Mouse (Mus musculus) spleen, adult 2 months (tissue): Measurements from ENCODE around the gene Mtrex. TPM values are rescaled to one million over a fixed set of nuclear protein-coding genes. Genes with fewer than 3 reads are reported as not detected.

Source experiments
- DNase-seq, 2 experiments: peaks; one replicate each; pipeline versions ENCODE4 v3.0.0 to v3.0.0-alpha.2; 2012 to 2021; ENCODE audit warnings: low spot score in 2 of 2, low read depth in 1 of 2
- H3K27ac ChIP-seq: fragments of 200-500 bp; 2 replicates; pipeline ENCODE4 v1.5.1; 2012; ENCODE audit warnings: low read length, inconsistent platforms; ENCODE audit not compliant: insufficient read depth
- H3K27me3 ChIP-seq: fragments of 200-500 bp; 2 replicates; pipeline ENCODE4 v1.6.1; 2012; ENCODE audit warnings: mild to moderate bottlenecking, moderate library complexity, low read length, inconsistent platforms; ENCODE audit not compliant: control insufficient read depth, insufficient read depth
- H3K36me3 ChIP-seq: fragments of 200-500 bp; 2 replicates; pipeline ENCODE4 v1.6.1; 2012; ENCODE audit warnings: mild to moderate bottlenecking, low read length, inconsistent platforms; ENCODE audit not compliant: control insufficient read depth, insufficient read depth
- H3K4me1 ChIP-seq: fragments of 200-500 bp; 2 replicates; pipeline ENCODE4 v1.6.1; 2011; ENCODE audit warnings: inconsistent platforms; ENCODE audit not compliant: control insufficient read depth, insufficient read depth, insufficient read length
- H3K4me3 ChIP-seq: fragments of 200-500 bp; 2 replicates; pipeline ENCODE4 v1.5.1; 2011; ENCODE audit warnings: mild to moderate bottlenecking, inconsistent platforms; ENCODE audit not compliant: insufficient read depth, insufficient read length; ENCODE audit errors: extremely low read depth
- CTCF ChIP-seq: fragments of 200-500 bp; IDR thresholded peaks from 2 replicates; pipeline ENCODE4 v1.5.1; 2011; ENCODE audit warnings: mild to moderate bottlenecking, inconsistent platforms; ENCODE audit not compliant: insufficient read depth, insufficient read length, insufficient replicate concordance; ENCODE audit errors: extremely low read depth
- POLR2A ChIP-seq: fragments of 200-500 bp; IDR thresholded peaks from 2 replicates; pipeline ENCODE4 v1.6.1; 2011; ENCODE audit warnings: low read depth, low read length, inconsistent platforms
- WGBS: fragments of 180-500 bp; shearing (Covaris S2); methylation state at CpG from one replicate; pipeline ENCODE4 v1.1.7; 2018; 5-methylcytosine and 5-hydroxymethylcytosine counted together
- polyA plus RNA-seq: library from polyadenylated mRNA; depleted of rRNA; stranded (reverse); fragments of >200 nt; gene quantifications from 2 replicates; pipeline ENCODE4 v1.2.3, GENCODE M21; 2012; rRNA removed

Mtrex gene
- 3.4 and 3.6 TPM in 2 replicates for polyA plus RNA-seq

GRCm38 (mm10) chr13:112927287-112928001, at the start of gene Mtrex, which contains the start of gene Dhx29:
TSS of gene Mtrex (minus strand) at chr13:112927398.
TSS of gene Dhx29 (plus strand) at chr13:112927454.
- H3K36me3 ChIP-seq: peaks cover 2% of the 10 kb centered on the region
- H3K27ac ChIP-seq: peak within 1 kb of the TSS; percentile 94
- DNase-seq: peak; percentile 95 to 98
- WGBS: under 1% methylated on average over 57 of the region's 57 CpGs
- H3K4me3 ChIP-seq: peak within 1 kb of the TSS; percentile 98
- H3K27me3 ChIP-seq: no peaks in the 10 kb centered on the region
- TF ChIP-seq CTCF: no peak
- TF ChIP-seq POLR2A: no peak; the same call in 1 of the 2 replicates
- H3K4me1 ChIP-seq: peaks cover 5% of the 10 kb centered on the region

- no peak overlapping the region for H3K4me3 ChIP-seq
- no peaks in the 10 kb centered on the region for H3K27me3 ChIP-seq
- no peak for TF ChIP-seq POLR2A
- no peak for TF ChIP-seq CTCF
Observed at GRCm38 (mm10) chr13:112976720-112977119, 49.5 kb upstream of the Mtrex start.

GRCm38 (mm10) chr13:112967267-112967666, 40.1 kb upstream of the Mtrex start:
- Histone ChIP-seq H3K27me3 (no peaks in the 10 kb centered on the region), H3K36me3 (peaks cover 35% of the 10 kb centered on the region), H3K4me3 (no peak overlapping the region), H3K27ac (no peak overlapping the region), H3K4me1 (no peaks in the 10 kb centered on the region)
- WGBS: 96% methylated on average over 5 of the region's 5 CpGs
- no peak for DNase-seq
- no peak for TF ChIP-seq POLR2A
- TF ChIP-seq CTCF: no peak

More at GRCm38 (mm10) chr13:112976720-112977119, 49.5 kb upstream of the Mtrex start:
- DNase-seq: no peak
- no peaks in the 10 kb centered on the region for H3K36me3 ChIP-seq
- WGBS: 29% methylated on average over 10 of the region's 10 CpGs
- no peaks in the 10 kb centered on the region for H3K4me1 ChIP-seq
- H3K27ac ChIP-seq: no peak overlapping the region

GRCm38 (mm10) chr13:112964421-112964820, 37.2 kb upstream of the Mtrex start:
- WGBS: 95% methylated on average over 12 of the region's 12 CpGs
- no peak for DNase-seq
- TF ChIP-seq POLR2A (no peak), CTCF (no peak)
- Histone ChIP-seq H3K4me1 (no peaks in the 10 kb centered on the region), H3K4me3 (no peak overlapping the region), H3K36me3 (peaks cover 36% of the 10 kb centered on the region), H3K27me3 (no peaks in the 10 kb centered on the region), H3K27ac (no peak overlapping the region)

- DNase-seq: no peak
- Histone ChIP-seq H3K27ac (no peak overlapping the region), H3K4me1 (no peaks in the 10 kb centered on the region), H3K36me3 (peaks cover 36% of the 10 kb centered on the region), H3K4me3 (no peak overlapping the region), H3K27me3 (no peaks in the 10 kb centered on the region)
- TF ChIP-seq CTCF (no peak), POLR2A (no peak)
- 95% methylated on average over 5 of the region's 5 CpGs for WGBS
Observed at GRCm38 (mm10) chr13:112963081-112963480, 35.9 kb upstream of the Mtrex start.

- Histone ChIP-seq H3K27me3 (no peaks in the 10 kb centered on the region), H3K36me3 (peaks cover 22% of the 10 kb centered on the region), H3K4me3 (no peak overlapping the region), H3K27ac (no peak overlapping the region), H3K4me1 (no peaks in the 10 kb centered on the region)
- WGBS: 94% methylated on average over 8 of the region's 8 CpGs
- no peak for DNase-seq
- TF ChIP-seq CTCF: no peak
- TF ChIP-seq POLR2A: no peak
Observed at GRCm38 (mm10) chr13:112954067-112954466, 26.9 kb upstream of the Mtrex start.

GRCm38 (mm10) chr13:112945900-112946299, 18.7 kb upstream of the Mtrex start:
- no peak overlapping the region for H3K4me3 ChIP-seq
- TF ChIP-seq CTCF: no peak
- TF ChIP-seq POLR2A: no peak
- WGBS: 82% methylated on average over 6 of the region's 6 CpGs
- H3K4me1 ChIP-seq: no peaks in the 10 kb centered on the region
- H3K27me3 ChIP-seq: no peaks in the 10 kb centered on the region
- H3K36me3 ChIP-seq: peaks cover 33% of the 10 kb centered on the region
- no peak for DNase-seq
- H3K27ac ChIP-seq: no peak overlapping the region
